Mouse (Mus musculus) layer of hippocampus, adult 2 months (tissue): ENCODE results near the gene Cish. TPM values are rescaled to one million over a fixed set of nuclear protein-coding genes. Genes with fewer than 3 reads are reported as not detected.
A peak's percentile ranks its signal among the peaks of the same experiment; 100 is the strongest.

ENCODE experiments used
- DNase-seq, 2 experiments: peaks; one replicate each; pipeline ENCODE4 v3.0.0; 2022; ENCODE audit warnings: low spot score in 2 of 2
- H3K27ac ChIP-seq: fragments of 200-600 bp; 2 replicates; pipeline ENCODE4 v1.8.1; 2022
- H3K4me3 ChIP-seq: fragments of 200-600 bp; 2 replicates; pipeline ENCODE4 v1.8.1; 2022; ENCODE audit warnings: mild to moderate bottlenecking
- CTCF ChIP-seq: fragments of 200-600 bp; conservative IDR thresholded peaks from 2 replicates; pipeline ENCODE4 v1.8.1; 2022; ENCODE audit warnings: antibody characterized with exemption, mild to moderate bottlenecking, moderate library complexity
- total RNA-seq, 2 experiments: library from RNA; stranded (reverse); gene quantifications; 2 replicates each; pipeline ENCODE4 v1.2.3; 2021

Cish gene
- total RNA-seq, 2 experiments from 2014 or later: 3.0 to 3.7 TPM

DNA sequence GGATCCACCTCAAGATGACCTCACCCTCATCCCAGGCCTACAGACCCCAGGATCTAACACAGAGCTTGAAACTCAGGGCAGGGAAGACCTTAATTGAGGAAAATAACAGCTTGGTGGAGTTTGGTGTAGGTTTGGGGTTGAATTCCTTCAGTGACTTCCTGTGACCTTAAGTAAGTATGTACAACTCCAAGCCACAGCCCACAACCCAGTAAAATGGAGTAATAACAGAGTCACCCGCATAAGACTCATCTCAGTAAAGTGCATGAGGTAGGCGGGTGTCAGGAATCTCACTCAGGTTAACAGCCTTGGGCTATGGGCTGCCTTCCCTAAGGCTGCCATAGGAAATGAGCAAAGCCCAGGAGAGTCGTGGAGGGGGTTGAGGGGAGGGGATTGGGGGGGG, 31.1 kb upstream of the Cish start:
- DNase-seq: no peak
- H3K4me3 ChIP-seq: no peak overlapping the region
- TF ChIP-seq CTCF: no peak
- no peak overlapping the region for H3K27ac ChIP-seq

DNA sequence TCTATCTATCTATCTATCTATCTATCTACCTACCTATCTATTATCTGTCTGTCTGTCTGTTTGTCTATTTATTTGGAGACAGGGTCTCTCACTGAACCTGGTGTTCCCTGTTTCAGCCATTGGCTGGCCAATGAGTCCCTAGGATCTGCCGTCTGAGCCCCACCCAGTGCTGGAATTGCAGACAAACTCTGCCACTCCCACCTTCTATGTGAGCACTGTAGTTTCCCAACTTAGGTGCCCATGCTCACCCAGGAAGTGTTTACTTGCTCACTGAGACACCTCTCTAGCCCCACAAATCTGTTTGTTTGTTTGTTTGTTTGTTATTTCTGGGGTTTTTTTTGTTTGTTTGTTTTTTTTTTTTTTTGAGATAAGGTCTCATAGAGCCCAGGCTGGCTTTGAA, 28.8 kb upstream of the Cish start:
- H3K4me3 ChIP-seq: no peak overlapping the region
- H3K27ac ChIP-seq: no peak overlapping the region
- no peak for DNase-seq
- TF ChIP-seq CTCF: no peak

DNA sequence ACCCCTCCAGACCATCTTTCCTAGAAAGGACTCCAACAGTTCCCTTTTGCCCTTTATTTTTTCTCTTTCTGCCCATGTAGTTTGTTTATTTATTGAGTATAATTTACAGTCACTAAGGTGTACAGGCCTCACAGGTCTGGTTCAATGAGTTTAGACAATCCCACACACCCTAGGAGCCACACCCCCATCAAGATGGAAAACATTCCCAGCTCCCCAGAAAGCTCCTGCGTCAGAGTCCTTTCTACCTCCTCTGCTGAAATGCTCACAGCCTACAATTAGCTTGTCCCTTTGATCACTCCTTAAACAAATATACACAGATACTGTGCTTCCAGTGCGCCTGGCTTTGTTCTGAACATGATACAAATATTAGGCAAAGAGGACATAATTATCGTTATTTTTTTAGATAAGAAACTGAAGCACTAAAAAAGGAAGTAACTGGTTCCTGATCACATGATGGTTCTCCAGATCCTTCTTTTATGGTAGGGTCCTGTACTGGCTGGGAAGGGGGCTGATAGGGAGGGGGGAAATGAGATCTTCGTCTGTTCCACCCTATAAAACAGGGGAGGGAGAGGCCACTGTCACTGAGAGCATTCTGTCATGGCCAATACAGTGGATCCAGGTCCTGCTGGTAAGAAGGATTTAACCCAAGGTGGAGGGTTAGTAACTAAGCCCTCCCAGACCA, 28.0 kb upstream of the Cish start:
- H3K27ac ChIP-seq: no peak overlapping the region
- TF ChIP-seq CTCF: no peak
- no peak for DNase-seq
- H3K4me3 ChIP-seq: no peak overlapping the region

DNA sequence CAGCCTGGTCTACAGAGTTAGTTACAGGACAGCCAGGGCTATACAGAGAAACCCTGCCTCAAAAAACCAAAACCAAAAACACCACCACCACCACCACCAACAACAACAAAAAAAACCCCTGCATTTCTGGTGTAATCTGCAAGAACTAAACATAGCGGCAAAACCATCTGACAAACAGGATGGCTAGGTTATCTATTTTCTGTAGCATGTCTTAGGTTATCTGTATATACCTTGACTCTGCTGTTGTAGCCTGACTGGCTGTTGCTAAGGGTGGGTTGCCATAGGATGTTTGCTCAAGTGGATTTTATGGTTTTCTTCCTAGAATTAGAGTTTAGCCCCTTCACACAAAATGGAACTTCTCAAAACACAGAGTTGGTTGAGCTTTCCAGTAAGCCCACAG, 26.1 kb upstream of the Cish start:
- H3K27ac ChIP-seq: no peak overlapping the region
- DNase-seq: no peak
- TF ChIP-seq CTCF: no peak
- H3K4me3 ChIP-seq: no peak overlapping the region

DNA sequence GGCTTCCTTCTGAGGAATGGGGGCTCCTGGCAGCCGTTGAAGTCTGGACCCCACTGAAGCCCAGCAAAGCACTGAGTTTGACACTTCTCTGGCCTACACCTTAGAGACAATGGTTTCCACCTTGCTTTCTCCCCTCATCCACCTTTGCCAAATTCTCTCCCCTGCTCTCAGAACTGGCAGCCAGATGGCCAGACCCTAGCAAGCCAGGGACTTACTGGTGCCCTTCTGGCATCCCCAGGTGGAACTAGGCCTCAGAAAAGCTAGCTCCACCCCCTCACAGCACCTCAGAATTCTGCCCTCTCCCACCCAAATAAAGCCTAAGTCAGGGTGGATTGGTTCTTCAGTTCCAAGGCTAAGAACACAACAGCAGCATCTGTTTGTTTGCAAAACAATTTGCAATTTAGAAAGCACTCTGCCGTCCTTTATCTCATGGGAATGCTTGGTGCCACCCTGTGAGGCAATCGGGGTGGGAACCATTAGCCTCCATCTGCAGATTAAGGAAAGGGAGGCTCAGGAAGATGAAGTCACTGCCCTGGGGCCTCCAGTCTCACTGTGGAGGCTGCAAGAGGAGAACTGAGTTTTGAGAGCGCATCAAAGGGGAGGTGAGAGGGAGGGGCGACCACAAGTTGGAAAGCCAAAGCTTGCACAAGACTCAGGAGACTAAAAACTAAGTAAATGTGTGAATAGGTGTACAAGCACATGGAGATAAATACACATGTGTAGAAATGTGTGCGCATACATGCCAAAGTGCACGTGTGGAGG, 24.5 kb upstream of the Cish start:
- no peak for DNase-seq
- no peak overlapping the region for H3K27ac ChIP-seq
- H3K4me3 ChIP-seq: no peak overlapping the region
- TF ChIP-seq CTCF: no peak

DNA sequence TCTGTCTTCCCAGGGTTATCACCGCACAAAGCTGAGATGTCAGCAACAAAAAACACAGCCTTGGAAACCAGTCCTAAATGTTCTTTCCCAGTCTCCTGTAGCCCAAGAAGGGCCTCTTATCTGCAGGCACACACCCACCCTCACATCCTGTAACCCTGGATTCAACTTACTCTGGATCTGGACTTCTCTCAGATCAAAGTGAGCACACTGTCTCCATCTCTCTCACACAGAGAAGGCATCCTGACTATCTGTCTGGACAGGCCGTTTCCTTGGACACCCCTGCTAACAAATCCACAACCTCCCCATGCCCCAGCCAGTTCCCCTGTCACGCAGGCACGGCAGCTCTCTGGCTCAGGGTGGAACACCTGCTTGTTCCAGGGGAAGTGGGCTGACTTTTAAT, 23.5 kb upstream of the Cish start:
- Histone ChIP-seq H3K4me3 (no peak overlapping the region), H3K27ac (no peak overlapping the region)
- DNase-seq: no peak
- TF ChIP-seq CTCF: no peak

DNA sequence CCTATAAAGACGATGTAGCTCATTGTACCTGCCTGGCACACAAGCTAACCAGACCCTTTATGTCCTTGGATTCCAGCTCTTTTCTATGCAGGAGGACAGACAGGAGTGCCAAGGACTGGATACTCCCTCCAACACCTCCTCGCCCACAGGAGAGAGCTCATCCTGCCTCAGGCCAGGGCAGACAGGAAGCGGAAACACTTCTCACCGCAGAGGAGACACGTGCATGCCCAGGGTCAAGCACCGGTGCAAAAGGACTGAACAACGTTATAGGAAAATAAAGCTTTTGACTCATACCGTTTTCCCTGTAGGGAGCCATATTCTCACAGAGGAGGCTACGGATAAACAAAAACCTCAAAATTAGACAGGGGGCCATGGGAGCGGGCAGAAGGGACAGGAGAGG, 22.6 kb upstream of the Cish start:
- no peak for DNase-seq
- TF ChIP-seq CTCF: no peak
- Histone ChIP-seq H3K4me3 (no peak overlapping the region), H3K27ac (no peak overlapping the region)

DNA sequence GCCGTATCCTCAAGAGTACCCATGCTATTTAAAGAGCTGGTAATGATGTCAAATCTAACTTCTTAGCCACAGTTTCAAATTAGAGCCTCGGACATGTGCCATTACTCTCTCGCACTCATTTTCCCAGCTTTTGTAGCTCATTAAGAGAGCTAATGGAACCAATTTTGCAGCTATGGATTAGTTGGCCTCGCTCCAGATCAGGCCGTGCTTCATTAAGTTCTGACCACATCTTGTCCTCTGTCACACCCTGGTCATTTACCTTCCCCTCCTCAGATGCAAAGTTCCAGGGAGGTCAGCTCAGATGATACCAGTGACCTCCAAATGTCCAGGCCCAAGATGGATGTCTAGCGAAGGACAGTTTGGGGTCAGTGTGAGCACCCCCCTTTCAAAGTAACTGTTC, 21.1 kb upstream of the Cish start:
- no peak overlapping the region for H3K4me3 ChIP-seq
- no peak for TF ChIP-seq CTCF
- DNase-seq: no peak
- no peak overlapping the region for H3K27ac ChIP-seq

DNA sequence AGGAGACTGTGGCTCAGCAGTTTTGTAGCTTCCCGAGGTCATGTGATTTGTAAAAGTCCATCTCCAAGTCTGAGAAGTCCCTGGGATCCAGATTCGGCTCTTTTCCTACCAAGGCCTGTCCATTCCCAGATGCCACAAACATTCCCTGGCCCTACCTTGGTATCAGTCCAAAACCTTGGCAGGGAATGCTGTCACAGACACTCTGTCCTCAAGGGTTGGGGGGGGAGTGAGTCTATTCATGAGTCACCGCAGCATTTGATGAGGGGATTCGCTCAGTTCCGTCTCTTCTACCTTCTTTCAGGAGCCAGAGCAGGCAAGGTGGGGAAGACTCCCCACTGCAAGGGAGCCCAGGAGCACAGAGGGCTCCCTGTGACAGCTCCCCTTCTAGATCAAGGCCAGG, 20.1 kb upstream of the Cish start:
- DNase-seq: no peak
- Histone ChIP-seq H3K4me3 (no peak overlapping the region), H3K27ac (no peak overlapping the region)
- no peak for TF ChIP-seq CTCF

DNA sequence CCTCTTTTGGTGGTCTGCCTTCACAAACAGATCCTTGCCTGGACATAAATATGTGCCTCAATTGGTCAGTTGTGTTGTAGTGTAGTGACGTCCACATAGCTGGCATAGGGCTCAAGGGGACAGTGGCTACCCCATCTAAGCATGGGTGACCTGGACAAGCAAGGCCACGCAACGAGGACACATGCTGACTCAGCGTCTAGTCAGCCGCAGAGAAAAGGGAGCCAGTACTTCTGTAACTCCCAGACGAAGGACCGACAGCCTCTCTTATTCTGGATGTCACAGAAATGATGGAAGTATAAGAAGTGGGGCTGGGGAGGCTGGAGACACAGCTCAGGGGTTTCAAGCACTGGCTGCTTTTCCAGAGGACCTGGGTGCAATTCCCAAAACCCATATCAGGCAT, 18.2 kb upstream of the Cish start:
- DNase-seq: no peak
- Histone ChIP-seq H3K27ac (no peak overlapping the region), H3K4me3 (no peak overlapping the region)
- no peak for TF ChIP-seq CTCF

DNA sequence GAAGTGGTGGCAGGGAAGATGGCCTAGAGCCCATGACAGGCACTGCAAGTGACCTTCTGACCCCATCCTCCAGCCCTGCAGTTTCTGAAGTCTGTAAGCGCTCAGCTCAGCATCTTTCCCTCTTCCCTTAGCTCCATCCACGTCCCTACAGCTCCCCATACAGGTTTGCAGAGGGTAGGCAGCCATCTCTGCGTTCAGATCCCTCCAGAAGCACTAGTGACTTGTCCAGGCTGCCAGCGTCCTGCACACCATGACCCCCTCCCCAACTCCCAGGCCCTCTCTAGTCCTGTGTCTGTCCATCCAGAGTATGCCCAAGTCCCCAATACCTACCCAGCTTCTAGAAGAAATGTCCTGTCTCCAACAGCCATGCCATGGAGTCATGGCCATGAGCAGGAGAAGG, 17.7 kb upstream of the Cish start:
- TF ChIP-seq CTCF: peak; percentile 79
- no peak overlapping the region for H3K4me3 ChIP-seq
- peak in 1 of 2 experiments; percentile 46 for DNase-seq
- no peak overlapping the region for H3K27ac ChIP-seq

DNA sequence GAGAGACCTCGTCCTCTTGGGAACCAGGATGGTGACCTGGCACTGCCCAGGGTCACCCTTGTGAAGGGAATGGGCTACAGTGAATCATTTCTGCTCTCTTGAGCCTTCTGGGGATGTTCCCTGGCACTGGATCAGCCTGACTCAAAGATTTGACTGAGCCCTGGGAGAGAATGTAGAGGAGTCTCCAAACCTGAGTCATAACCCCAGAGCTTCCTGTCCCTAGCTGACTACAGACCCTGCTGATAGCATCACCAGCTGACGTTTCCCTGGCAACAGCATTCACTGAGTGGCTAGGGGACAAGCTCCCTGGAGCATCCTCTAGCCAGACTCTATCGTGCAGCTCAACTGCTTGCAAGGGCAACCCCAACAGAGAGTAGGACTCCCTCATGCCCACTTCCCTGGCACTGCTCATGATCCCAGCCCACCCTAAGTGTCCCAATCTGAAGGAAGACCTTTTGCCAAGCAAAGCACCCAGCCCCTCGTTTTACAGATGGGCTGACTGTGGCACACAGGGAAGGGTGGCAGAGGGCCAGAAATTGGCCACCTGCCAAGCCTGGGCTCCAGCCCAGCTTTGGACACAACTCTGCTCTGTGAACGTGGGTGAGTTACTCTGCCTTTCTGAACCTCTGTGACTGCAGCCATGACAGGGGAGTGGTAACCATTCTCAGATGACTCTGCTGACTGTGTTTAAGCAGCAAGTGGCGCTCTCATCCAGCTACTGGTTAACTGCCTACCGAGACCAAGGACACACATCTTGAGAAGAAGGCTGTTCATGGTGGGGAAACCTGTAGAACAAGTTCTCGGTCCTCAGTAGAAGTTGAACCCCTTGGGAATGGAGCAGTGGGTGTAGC, 17.1 kb upstream of the Cish start:
- Histone ChIP-seq H3K27ac (no peak overlapping the region), H3K4me3 (no peak overlapping the region)
- DNase-seq: peak in 1 of 2 experiments; percentile 23
- no peak for TF ChIP-seq CTCF

DNA sequence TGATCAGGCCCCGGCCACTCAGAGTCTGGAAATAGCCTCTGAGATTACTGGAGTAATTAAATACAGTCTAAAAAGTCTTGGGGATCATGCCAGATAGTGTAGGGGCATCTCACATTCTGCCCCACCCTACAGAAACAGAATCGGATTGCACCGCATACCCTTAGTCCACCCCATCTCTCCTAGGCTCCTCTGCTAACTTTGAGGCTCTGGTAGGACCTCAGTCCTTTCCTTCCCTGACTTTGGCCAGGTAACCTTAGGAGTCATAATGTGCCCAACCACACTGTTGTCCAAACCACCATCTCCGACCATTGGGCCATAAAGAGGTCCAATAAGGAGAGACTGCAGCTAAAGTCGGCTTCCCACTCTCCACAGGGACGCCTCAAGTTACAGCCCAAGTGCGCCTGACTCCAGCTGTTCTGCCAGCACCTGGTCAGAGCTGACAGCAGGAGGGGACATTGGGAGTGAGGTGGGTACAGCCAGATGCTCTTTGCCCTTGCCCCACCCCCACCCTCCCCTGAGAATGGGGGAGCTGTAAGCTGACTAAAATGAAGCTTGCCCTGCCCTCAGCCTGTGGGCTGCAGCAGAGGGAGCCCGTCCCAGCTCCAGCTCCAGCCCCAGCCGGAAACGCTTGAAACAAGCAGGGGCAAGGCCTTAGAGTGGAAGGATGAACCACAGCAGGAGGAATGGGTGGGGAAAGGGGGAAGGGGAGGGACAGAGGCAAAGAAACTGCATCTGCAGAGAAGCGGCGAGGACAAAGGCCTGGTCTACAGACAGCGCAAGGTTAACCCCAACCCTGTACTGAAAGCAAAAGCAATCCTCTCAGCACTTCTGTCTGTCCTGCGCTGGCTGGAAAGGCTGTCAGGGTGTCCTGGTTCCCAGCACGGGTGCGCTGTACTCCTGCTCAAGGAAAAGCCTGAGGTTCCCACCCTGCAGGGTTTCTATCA, 16.2 kb upstream of the Cish start:
- Histone ChIP-seq H3K27ac (no peak overlapping the region), H3K4me3 (no peak overlapping the region)
- DNase-seq: no peak
- TF ChIP-seq CTCF: no peak
